8 mouse cellular contexts compared by ENCODE assay signal in genomic region chr1:136007211-136008158, GRCm38 (mm10). TPM values are rescaled to one million over a fixed set of nuclear protein-coding genes. Genes with fewer than 3 reads are reported as not detected.
A peak's percentile ranks its signal among the peaks of the same experiment; 100 is the strongest.
DNase-seq lines count a peak whose midpoint lies in the region; ATAC-seq lines count a peak whose summit lies in the region.

Gene Tmem9, plus strand, starts transcription at chr1:136008150.

- peak; percentile 21 for DNase-seq in 3134 (ENCODE audit: extremely low read depth, insufficient read length, low spot score)
- peak; percentile 93 for DNase-seq in adrenal gland, adult 2 months
- peak; percentile 78 to 79 for DNase-seq in heart, adult 9 months (ENCODE audit: low spot score in 2 of 2)
- peak; percentile 98 for DNase-seq in kidney, adult 9 months
- peak; percentile 94 for DNase-seq in liver
- peak; percentile 50 to 53 for DNase-seq in monocyte, adult 2 months (ENCODE audit: low read depth in 1 of 2, low spot score in 2 of 2)
- DNase-seq in splenic B cell, adult 2 months (ENCODE audit: low read depth, low spot score), result peak; percentile 44

- ATAC-seq in erythroblast, adult 5-6 weeks (replicated peaks; ENCODE audit: low FRiP score, poor library complexity, severe bottlenecking), result peak; percentile 95

- no peaks in the 10 kb centered on the region for H3K36me3 ChIP-seq in splenic B cell, adult 2 months (ENCODE audit: control insufficient read depth, insufficient read depth, low read length, poor library complexity, severe bottlenecking)

- peaks cover 2% of the 10 kb centered on the region; the same call in 1 of the 2 replicates for H3K27me3 ChIP-seq in splenic B cell, adult 2 months (ENCODE audit: control insufficient read depth, insufficient read depth, low read length, poor library complexity, severe bottlenecking)

RNA-seq across cellular contexts. Expression of gene Tmem9, which starts in this region (rescaled TPM):
- 10 to 100 TPM; 39.5 to 46.4 TPM for total RNA-seq in adrenal gland, adult 2 months (2021)
- polyA plus RNA-seq in adrenal gland, adult 2 months (2012; rRNA removed), result 102 and 112 TPM in 2 replicates
- total RNA-seq in erythroblast, adult 5-6 weeks (2015; ENCODE audit: low replicate concordance), result 17.9 and 24.5 TPM in 2 replicates
- 16.9 and 22.3 TPM in 2 replicates for total RNA-seq in erythroblast, adult 5-6 weeks (2017; ENCODE audit: low replicate concordance)

Comparison
In these comparisons a context has a peak if more than half of its experiments do, and no peak if none do; other contexts are left out.
1. Peak in every context shown above with its lines: DNase-seq and ATAC-seq.
2. DNase-seq: peak in every context shown above with its lines; median percentile 98 in kidney, adult 9 months; 94 in liver; 93 in adrenal gland, adult 2 months; 78 in heart, adult 9 months; 52 in monocyte, adult 2 months; 44 in splenic B cell, adult 2 months; 21 in 3134.